Mouse (Mus musculus) forebrain, embryonic 16.5 days (tissue): ENCODE results near the gene Patz1. TPM values are rescaled to one million over a fixed set of nuclear protein-coding genes. Genes with fewer than 3 reads are reported as not detected.
A peak's percentile ranks its signal among the peaks of the same experiment; 100 is the strongest.

ENCODE experiments used
- ATAC-seq: fragments of 200-750 bp; cut with Nextera tagmentation; 2 replicates; pipeline ENCODE4 v1.8.0; 2017; ENCODE audit warnings: mild to moderate bottlenecking, moderate library complexity
- H3K27ac ChIP-seq: fragments of 300-500 bp; sonication (generic); 2 replicates; pipeline ENCODE4 v1.5.1; 2014; ENCODE audit warnings: low read length, control low read depth
- H3K27me3 ChIP-seq: fragments of 300-500 bp; sonication (generic); replicated peaks from 2 replicates; pipeline ENCODE4 v1.6.1; 2014; ENCODE audit warnings: low read length; ENCODE audit not compliant: control insufficient read depth, insufficient read depth
- H3K36me3 ChIP-seq: fragments of 300-500 bp; sonication (generic); 2 replicates; pipeline ENCODE4 v1.6.1; 2014; ENCODE audit not compliant: control insufficient read depth, insufficient read depth
- H3K4me1 ChIP-seq: fragments of 300-500 bp; sonication (generic); replicated peaks from 2 replicates; pipeline ENCODE4 v1.6.1; 2014; ENCODE audit warnings: low read length; ENCODE audit not compliant: control insufficient read depth, insufficient read depth
- H3K4me2 ChIP-seq: fragments of 300-500 bp; sonication (generic); 2 replicates; pipeline ENCODE4 v1.6.1; 2014; ENCODE audit warnings: mild to moderate bottlenecking, low read length, control low read depth
- H3K4me3 ChIP-seq: fragments of 300-500 bp; sonication (generic); replicated peaks from 2 replicates; pipeline ENCODE4 v1.5.1; 2014; ENCODE audit warnings: mild to moderate bottlenecking, low read length, control low read depth
- H3K9ac ChIP-seq: fragments of 300-500 bp; sonication (generic); replicated peaks from 2 replicates; pipeline ENCODE4 v1.6.1; 2014; ENCODE audit warnings: low read depth, low read length, control low read depth
- H3K9me3 ChIP-seq: fragments of 300-500 bp; sonication (generic); 2 replicates; pipeline ENCODE4 v1.6.1; 2016; ENCODE audit warnings: low read length; ENCODE audit not compliant: control insufficient read depth
- WGBS: fragments of 180-500 bp; shearing (Covaris S2); extraction: QIAGEN DNeasy Blood & Tissue Kit; methylation state at CpG from one replicate; pipeline ENCODE4 v1.1.7; 2014; 5-methylcytosine and 5-hydroxymethylcytosine counted together
- polyA plus RNA-seq: library from polyadenylated mRNA; unstranded; fragments of >200 nt; fragmentation: Nextera tagmentation; extraction: Ambion mirVana; gene quantifications from 2 replicates; pipeline ENCODE4 v1.2.1, GENCODE M21; 2015

Patz1 gene
- polyA plus RNA-seq, 1 experiment from 2014 or later: 56.6 TPM

- peaks cover 17% of the 10 kb centered on the region for H3K4me1 ChIP-seq
- peak overlapping the region; percentile 70 for H3K9ac ChIP-seq
- H3K9me3 ChIP-seq: no peaks in the 10 kb centered on the region
- H3K27ac ChIP-seq: peak overlapping the region; percentile 82
- H3K4me2 ChIP-seq: peak overlapping the region; percentile 99
- no peaks in the 10 kb centered on the region for H3K27me3 ChIP-seq
- H3K4me3 ChIP-seq: peak overlapping the region; percentile 59
- WGBS: under 1% methylated on average over 70 of the region's 75 CpGs
- H3K36me3 ChIP-seq: peaks cover 7% of the 10 kb centered on the region; the same call in 1 of the 2 replicates
- ATAC-seq: peak; percentile 98
Measured at GRCm38 (mm10) chr11:3331756-3332642, 43.3 kb downstream of the Patz1 start.

- Histone ChIP-seq H3K4me1 (peaks cover 26% of the 10 kb centered on the region), H3K9me3 (no peaks in the 10 kb centered on the region), H3K27ac (no peak overlapping the region), H3K4me2 (no peak overlapping the region), H3K9ac (no peak overlapping the region), H3K36me3 (peaks cover 7% of the 10 kb centered on the region; the same call in 1 of the 2 replicates), H3K4me3 (no peak overlapping the region), H3K27me3 (no peaks in the 10 kb centered on the region)
- ATAC-seq: no peak
- 91% methylated on average over 11 of the region's 11 CpGs for WGBS
Measured at GRCm38 (mm10) chr11:3333111-3333695, 44.5 kb downstream of the Patz1 start.

GRCm38 (mm10) chr11:3334141-3334710, 45.6 kb downstream of the Patz1 start:
- no peaks in the 10 kb centered on the region for H3K9me3 ChIP-seq
- no peak overlapping the region for H3K4me3 ChIP-seq
- H3K27ac ChIP-seq: no peak overlapping the region
- peaks cover 7% of the 10 kb centered on the region; the same call in 1 of the 2 replicates for H3K36me3 ChIP-seq
- H3K9ac ChIP-seq: no peak overlapping the region
- H3K27me3 ChIP-seq: no peaks in the 10 kb centered on the region
- 91% methylated on average over 11 of the region's 11 CpGs for WGBS
- H3K4me1 ChIP-seq: peaks cover 26% of the 10 kb centered on the region
- H3K4me2 ChIP-seq: no peak overlapping the region
- ATAC-seq: no peak

GRCm38 (mm10) chr11:3334711-3335316, 46.1 kb downstream of the Patz1 start:
- Histone ChIP-seq H3K4me2 (no peak overlapping the region), H3K27ac (no peak overlapping the region), H3K27me3 (no peaks in the 10 kb centered on the region), H3K9me3 (no peaks in the 10 kb centered on the region), H3K4me3 (no peak overlapping the region), H3K4me1 (peaks cover 26% of the 10 kb centered on the region), H3K9ac (no peak overlapping the region), H3K36me3 (peaks cover 7% of the 10 kb centered on the region; the same call in 1 of the 2 replicates)
- no peak for ATAC-seq
- WGBS: 58% methylated on average over 9 of the region's 9 CpGs

DNA sequence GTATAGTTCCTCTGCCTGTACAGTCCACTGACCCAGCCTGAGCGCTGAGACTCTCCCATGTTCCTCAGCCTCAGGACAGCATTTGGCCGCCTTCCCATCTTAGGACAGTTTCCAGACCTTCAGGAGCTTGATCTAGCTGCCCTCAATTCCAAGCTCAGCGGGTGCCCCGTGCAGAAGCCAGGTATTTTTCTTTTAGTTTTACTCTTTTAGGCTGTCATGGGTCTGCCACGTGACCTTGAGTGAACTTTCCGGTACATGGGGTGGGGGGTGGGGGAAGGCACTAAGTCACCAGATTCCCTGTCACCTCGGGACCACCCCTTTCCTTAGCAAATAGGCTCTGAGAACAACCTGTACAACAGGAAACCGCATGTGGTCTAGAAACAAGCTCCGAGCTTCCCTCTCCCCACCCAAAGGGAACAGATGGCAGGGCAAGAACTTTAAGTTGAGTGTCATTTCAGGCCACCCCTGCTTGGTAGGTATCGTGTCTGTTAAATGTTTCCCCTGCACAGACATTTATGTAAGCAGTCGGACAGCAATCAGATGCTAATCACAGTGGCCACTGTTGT, 47.1 kb downstream of the Patz1 start:
- no peak overlapping the region for H3K9ac ChIP-seq
- no peak overlapping the region for H3K27ac ChIP-seq
- ATAC-seq: no peak
- H3K27me3 ChIP-seq: no peaks in the 10 kb centered on the region
- H3K4me1 ChIP-seq: peaks cover 19% of the 10 kb centered on the region
- no peak overlapping the region for H3K4me3 ChIP-seq
- no peak overlapping the region for H3K4me2 ChIP-seq
- no peaks in the 10 kb centered on the region for H3K9me3 ChIP-seq
- peaks cover 7% of the 10 kb centered on the region; the same call in 1 of the 2 replicates for H3K36me3 ChIP-seq
- 56% methylated on average over 11 of the region's 11 CpGs for WGBS

DNA sequence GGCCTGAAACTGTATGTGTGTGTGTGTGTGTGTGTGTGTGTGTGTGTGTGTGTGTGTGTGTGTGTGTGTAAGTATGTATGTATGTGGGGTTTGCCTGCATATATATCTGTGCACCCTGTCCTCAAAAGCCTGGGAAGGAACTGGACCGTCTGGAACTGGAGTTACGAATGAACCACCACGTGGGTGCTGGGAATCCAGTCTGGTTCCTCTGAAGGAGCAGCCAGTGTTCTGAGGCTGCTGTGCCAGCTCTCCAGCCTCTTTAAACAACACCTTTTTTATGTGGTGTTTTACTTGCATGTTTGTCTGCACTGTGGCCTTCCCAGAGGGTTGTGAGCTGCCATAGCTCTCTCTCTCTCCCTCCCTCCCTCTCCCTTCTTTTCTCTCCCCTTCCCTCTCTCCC, 47.9 kb downstream of the Patz1 start:
- WGBS: 66% methylated on average over 3 of the region's 3 CpGs
- peaks cover 19% of the 10 kb centered on the region for H3K4me1 ChIP-seq
- H3K9me3 ChIP-seq: no peaks in the 10 kb centered on the region
- no peak overlapping the region for H3K4me2 ChIP-seq
- H3K9ac ChIP-seq: no peak overlapping the region
- peaks cover 7% of the 10 kb centered on the region; the same call in 1 of the 2 replicates for H3K36me3 ChIP-seq
- no peak overlapping the region for H3K4me3 ChIP-seq
- H3K27ac ChIP-seq: no peak overlapping the region
- no peak for ATAC-seq
- no peaks in the 10 kb centered on the region for H3K27me3 ChIP-seq

GRCm38 (mm10) chr11:3337173-3337955, 48.7 kb downstream of the Patz1 start:
- no peaks in the 10 kb centered on the region for H3K9me3 ChIP-seq
- H3K36me3 ChIP-seq: peaks cover 10% of the 10 kb centered on the region; the same call in 1 of the 2 replicates
- no peak overlapping the region for H3K4me2 ChIP-seq
- peaks cover 18% of the 10 kb centered on the region for H3K4me1 ChIP-seq
- no peaks in the 10 kb centered on the region for H3K27me3 ChIP-seq
- ATAC-seq: peak; percentile 49
- WGBS: 6% methylated on average over 12 of the region's 12 CpGs
- no peak overlapping the region for H3K4me3 ChIP-seq
- peak overlapping the region; percentile 68 for H3K27ac ChIP-seq
- H3K9ac ChIP-seq: peak overlapping the region; percentile 43

GRCm38 (mm10) chr11:3337961-3338360, 49.3 kb downstream of the Patz1 start:
- H3K9ac ChIP-seq: peak overlapping the region; percentile 43; the same call in 1 of the 2 replicates
- peaks cover 12% of the 10 kb centered on the region; the same call in 1 of the 2 replicates for H3K36me3 ChIP-seq
- no peak overlapping the region for H3K4me3 ChIP-seq
- no peaks in the 10 kb centered on the region for H3K9me3 ChIP-seq
- ATAC-seq: peak; percentile 18; the same call in 1 of the 2 replicates
- H3K4me2 ChIP-seq: no peak overlapping the region
- H3K27me3 ChIP-seq: no peaks in the 10 kb centered on the region
- no peak overlapping the region; the same call in 1 of the 2 replicates for H3K27ac ChIP-seq
- 58% methylated on average over 5 of the region's 5 CpGs for WGBS
- peaks cover 12% of the 10 kb centered on the region for H3K4me1 ChIP-seq
